Mouse (Mus musculus) left cerebral cortex, postnatal 10 days (tissue): ENCODE results near the gene Cln5. TPM values are rescaled to one million over a fixed set of nuclear protein-coding genes. Genes with fewer than 3 reads are reported as not detected.
A peak's percentile ranks its signal among the peaks of the same experiment; 100 is the strongest.

Experiments
- DNase-seq, 2 experiments: peaks; one replicate each; pipeline ENCODE4 v3.0.0; 2021 to 2022; ENCODE audit warnings: low spot score in 2 of 2, mixed read lengths in 1 of 2; ENCODE audit errors: extremely low spot score in 1 of 2
- intact Hi-C: fragments of 180-260 bp; cut with DNase I; formaldehyde crosslinking; loops from one replicate; pipeline ENCODE4 v1.15.1; 2025
- total RNA-seq, 2 experiments: library from RNA; stranded (reverse); gene quantifications; 2 replicates each; pipeline ENCODE4 v1.2.3; 2021

Cln5 gene
- total RNA-seq, 2 experiments from 2014 or later = 5.9 to 6.0 TPM

- no peak for DNase-seq
- intact Hi-C loops = loop anchor here (10.0 kb wide), 1 partner anchor 460 kb away; no protein-coding TSS in a partner anchor
These were observed 5.2 kb downstream of the Cln5 start for GRCm38 (mm10) chr14:103075166-103075565.

GRCm38 (mm10) chr14:103077272-103078005 is 7.4 kb downstream of the Cln5 start:
- no peak for DNase-seq
- intact Hi-C loops = loop anchor here (10.0 kb wide), 1 partner anchor 457 kb away; no protein-coding TSS in a partner anchor

- no peak for DNase-seq
- intact Hi-C loops = loop anchor here (10.0 kb wide), 1 partner anchor 457 kb away; no protein-coding TSS in a partner anchor
These were observed 8.2 kb downstream of the Cln5 start for GRCm38 (mm10) chr14:103078006-103078912.

- no peak for DNase-seq
These were observed 9.4 kb downstream of the Cln5 start for GRCm38 (mm10) chr14:103079209-103079977.

GRCm38 (mm10) chr14:103085840-103086533 is 16.0 kb downstream of the Cln5 start:
- DNase-seq = no peak
- intact Hi-C loops = no loop called here

More at GRCm38 (mm10) chr14:103079209-103079977, 9.4 kb downstream of the Cln5 start:
- intact Hi-C loops = loop anchor here (10.0 kb wide), 1 partner anchor 455 kb away; no protein-coding TSS in a partner anchor

- intact Hi-C loops = no loop called here
- no peak for DNase-seq
These were observed 16.8 kb downstream of the Cln5 start for GRCm38 (mm10) chr14:103086671-103087324.

GRCm38 (mm10) chr14:103087846-103088245 is 17.8 kb downstream of the Cln5 start:
- intact Hi-C loops = no loop called here

GRCm38 (mm10) chr14:103088624-103089023 is 18.6 kb downstream of the Cln5 start:
- peak in 1 of 2 experiments; percentile 42 for DNase-seq
- intact Hi-C loops = no loop called here

More at GRCm38 (mm10) chr14:103087846-103088245, 17.8 kb downstream of the Cln5 start:
- no peak for DNase-seq

GRCm38 (mm10) chr14:103093236-103093635 is 23.2 kb downstream of the Cln5 start:
- intact Hi-C loops = no loop called here

GRCm38 (mm10) chr14:103093670-103094069 is 23.7 kb downstream of the Cln5 start:
- no peak for DNase-seq
- intact Hi-C loops = no loop called here

More at GRCm38 (mm10) chr14:103093236-103093635, 23.2 kb downstream of the Cln5 start:
- no peak for DNase-seq

GRCm38 (mm10) chr14:103095036-103095435 is 25.0 kb downstream of the Cln5 start:
- intact Hi-C loops = loop anchor here (5.0 kb wide), 1 partner anchor 83 kb away; no protein-coding TSS in a partner anchor
- DNase-seq = no peak

GRCm38 (mm10) chr14:103095826-103096225 is 25.8 kb downstream of the Cln5 start:
- no peak for DNase-seq
- intact Hi-C loops = loop anchor here (5.0 kb wide), 1 partner anchor 84 kb away; no protein-coding TSS in a partner anchor

GRCm38 (mm10) chr14:103096621-103097020 is 26.6 kb downstream of the Cln5 start:
- DNase-seq = no peak
- intact Hi-C loops = loop anchor here (5.0 kb wide), 1 partner anchor 84 kb away; no protein-coding TSS in a partner anchor

GRCm38 (mm10) chr14:103098213-103098586 is 28.2 kb downstream of the Cln5 start:
- intact Hi-C loops = loop anchor here (5.0 kb wide), 1 partner anchor 86 kb away; no protein-coding TSS in a partner anchor
- no peak for DNase-seq

GRCm38 (mm10) chr14:103098587-103099235 is 28.7 kb downstream of the Cln5 start:
- peak; percentile 50 to 94 for DNase-seq
- intact Hi-C loops = loop anchor here (5.0 kb wide), 1 partner anchor 86 kb away; no protein-coding TSS in a partner anchor

GRCm38 (mm10) chr14:103099238-103099933 is 29.4 kb downstream of the Cln5 start, which contains the start of gene Fbxl3:
TSS of gene Fbxl3 (minus strand) at chr14:103099566.
- peak; percentile 56 to 95 for DNase-seq
- intact Hi-C loops = loop anchor here (5.0 kb wide), 1 partner anchor 87 kb away; no protein-coding TSS in a partner anchor
